Mouse (Mus musculus) thymus, postnatal 36 days (tissue): ENCODE data around the gene Slc35e3.

ENCODE experiments used
- DNase-seq, 2 experiments: peaks; one replicate each; pipeline ENCODE4 v3.0.0; 2022; ENCODE audit warnings: mixed read lengths in 2 of 2

Gene Slc35e3

GRCm38 (mm10) chr10:117776281-117777102, 30.3 kb upstream of the Slc35e3 start:
- DNase-seq = no peak

GRCm38 (mm10) chr10:117775401-117776144, 29.4 kb upstream of the Slc35e3 start:
- no peak for DNase-seq

GRCm38 (mm10) chr10:117774817-117775120, 28.6 kb upstream of the Slc35e3 start:
- DNase-seq = no peak

DNA sequence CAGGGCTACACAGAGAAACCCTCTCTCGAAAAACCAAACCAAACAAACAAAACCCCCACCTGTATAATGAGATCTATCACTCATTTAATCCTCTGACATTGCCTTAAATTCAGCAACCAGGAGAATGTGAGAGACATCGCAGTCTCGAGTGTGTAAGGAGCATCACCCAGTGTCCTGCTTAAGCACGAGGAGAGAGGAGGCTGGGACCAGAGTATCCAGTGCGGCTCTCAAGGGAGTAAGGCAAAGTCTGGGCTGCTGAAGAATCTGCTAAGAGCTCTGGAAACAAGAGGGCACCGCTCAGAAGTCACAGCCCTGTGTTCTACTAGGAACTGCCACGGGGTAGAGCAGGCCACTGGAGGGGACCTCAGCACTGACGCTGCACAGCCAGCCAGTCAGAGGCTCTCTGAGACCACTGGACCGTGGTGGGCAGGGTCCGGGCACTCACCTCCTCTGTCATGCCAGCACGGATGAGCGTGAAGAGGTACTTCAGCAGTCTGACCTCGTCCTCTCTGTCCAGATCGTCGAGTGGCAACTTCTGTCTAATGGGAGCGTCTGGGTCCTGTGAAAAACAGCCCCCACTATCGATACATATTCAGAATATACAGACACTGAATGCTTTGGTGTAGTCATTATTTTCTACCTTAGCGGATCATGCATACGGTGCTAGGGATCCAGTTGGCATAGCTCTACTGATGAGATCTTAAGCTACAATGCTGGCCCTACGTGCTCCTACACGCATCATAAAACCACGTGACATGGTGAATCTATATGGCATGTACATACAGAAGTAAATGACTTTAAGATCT, 28.0 kb upstream of the Slc35e3 start:
- DNase-seq = no peak

DNA sequence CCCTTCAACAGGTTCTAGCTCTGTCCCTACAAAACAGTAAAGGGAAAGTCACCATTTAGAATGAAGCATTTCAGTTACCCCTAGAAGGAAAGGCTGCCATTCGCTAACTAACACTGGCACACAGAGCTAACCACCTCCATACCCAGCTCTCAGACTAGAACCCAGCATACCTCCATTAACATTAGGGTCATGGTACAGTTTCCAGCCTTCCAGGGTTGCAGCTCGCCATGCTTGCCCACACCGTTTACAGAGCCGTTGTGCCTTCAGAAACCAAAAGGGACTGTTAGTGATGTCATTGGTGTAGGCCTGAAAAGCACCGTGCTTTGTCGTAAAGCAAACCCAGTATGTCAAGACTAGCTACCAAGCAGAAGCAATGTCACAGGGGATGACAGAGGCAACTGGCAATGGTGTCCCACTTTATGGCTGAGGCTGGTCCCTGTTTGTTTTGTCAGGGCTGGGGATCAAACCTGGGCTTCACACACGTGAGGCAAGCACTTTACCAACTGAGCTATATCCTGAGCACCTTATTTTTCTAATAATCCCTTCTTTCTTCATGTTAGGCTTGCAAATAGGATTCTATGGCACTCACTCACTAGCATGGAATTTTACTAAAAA, 27.0 kb upstream of the Slc35e3 start:
- DNase-seq = no peak

GRCm38 (mm10) chr10:117772364-117773105, 26.4 kb upstream of the Slc35e3 start:
- DNase-seq = no peak

DNA sequence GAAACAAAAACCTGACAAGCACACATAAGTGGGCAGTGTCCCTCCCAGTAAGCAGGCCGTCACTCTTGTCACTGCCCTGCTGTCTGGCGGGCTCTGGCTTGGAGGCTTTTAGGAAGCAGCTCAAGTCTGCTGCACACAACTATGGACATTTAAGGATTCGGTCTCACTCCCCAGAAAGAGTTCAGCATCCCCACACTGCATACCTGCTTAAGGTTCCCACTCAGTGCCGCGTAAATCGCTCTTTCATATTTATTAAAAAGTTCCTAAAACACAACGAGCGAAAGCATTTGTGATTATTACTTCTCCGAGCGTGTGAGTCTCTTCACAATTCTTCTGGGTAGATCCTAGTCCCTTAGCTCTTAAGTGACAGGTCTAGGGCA, 25.0 kb upstream of the Slc35e3 start:
- no peak for DNase-seq

DNA sequence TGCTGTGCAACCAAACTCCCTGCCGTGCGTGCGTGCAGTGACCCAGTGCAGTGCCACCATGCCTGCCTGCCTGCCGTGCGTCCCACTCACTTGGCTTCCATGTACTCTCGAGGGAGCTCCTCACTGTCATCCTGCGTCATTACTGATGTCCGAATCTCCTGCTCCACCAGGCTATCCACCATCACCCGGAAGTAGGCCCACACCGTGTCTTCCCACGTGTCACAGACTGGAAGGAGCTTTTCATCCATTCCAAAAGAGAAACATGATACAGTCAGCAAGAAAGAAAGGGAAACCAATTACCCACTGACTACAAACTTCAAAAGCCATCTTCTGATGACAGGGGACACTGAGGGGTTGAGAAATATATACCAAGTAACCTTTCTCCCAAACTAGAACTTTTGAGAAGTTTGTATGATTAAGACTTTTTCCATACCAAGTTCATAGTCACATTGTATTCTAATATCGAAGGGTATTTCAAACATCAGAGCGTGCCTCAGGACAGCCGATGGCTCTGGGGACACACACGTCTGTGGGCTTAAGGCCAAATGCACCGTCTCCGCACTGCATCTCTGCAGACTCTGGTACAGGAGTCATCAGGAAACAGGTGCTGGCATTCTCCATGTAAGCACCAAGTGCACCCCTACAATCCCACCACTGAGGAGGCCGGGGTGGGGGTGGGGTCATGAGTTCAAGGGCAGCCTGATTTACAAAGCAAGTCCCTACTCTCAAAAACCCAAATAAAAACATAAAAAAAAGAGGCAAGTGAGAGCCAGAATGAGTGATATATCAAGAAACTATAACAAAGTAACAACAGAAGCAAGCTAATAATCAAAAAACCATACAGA, 24.3 kb upstream of the Slc35e3 start:
- DNase-seq = no peak

GRCm38 (mm10) chr10:117769541-117770285, 23.5 kb upstream of the Slc35e3 start:
- no peak for DNase-seq

- DNase-seq = no peak
Observed at GRCm38 (mm10) chr10:117768141-117768440, 21.9 kb upstream of the Slc35e3 start.

DNA sequence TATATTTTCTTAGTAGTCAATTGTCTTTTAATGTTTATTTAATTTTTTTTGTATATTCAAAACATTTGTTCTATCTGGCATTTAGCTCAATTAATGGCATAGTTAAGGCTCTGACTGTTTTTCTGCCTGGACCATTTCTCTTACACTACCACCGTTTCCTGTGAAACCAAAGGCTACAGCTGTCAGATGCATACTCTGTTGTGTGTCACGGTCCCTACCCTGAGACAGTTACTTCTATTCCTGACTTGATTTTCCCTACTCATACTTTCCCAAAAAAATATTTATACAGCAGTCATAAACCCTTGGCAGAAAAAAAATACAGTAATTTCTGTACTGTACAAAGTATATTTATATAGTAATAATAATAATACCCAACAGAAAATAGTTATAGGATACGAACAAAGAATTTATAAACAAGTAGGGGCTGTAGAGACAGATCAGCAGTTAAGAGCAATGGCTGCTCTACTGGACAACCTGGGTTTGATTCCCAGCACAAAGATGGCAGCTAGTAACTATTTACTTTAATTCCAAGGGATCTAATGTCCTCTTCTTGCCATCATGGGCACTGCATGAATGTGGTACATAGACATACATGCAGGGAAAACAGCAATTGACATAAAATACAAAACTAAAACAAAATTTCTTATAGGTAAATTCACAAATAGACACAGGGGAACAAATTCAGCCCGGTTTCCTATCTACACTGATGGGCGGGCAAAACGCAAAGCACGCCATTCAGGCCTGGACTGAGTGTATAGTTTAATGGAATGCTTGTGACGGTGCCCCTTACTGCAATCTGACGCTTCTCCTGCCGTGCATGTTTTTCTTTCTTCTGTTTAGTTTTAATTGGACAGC, 21.3 kb upstream of the Slc35e3 start:
- DNase-seq = no peak

DNA sequence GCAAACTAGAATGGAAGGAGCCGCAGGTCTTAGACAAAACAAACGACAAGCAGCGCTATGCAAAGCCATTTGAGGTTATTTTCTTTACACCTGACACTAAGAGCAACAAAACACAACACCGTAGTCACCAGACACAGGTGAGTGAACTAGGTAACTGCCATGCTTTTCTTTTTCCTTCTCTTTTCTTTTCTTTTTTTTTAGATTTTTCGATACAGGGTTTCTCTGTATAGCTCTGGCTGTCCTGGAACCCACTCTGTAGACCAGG, 20.7 kb upstream of the Slc35e3 start:
- no peak for DNase-seq

DNA sequence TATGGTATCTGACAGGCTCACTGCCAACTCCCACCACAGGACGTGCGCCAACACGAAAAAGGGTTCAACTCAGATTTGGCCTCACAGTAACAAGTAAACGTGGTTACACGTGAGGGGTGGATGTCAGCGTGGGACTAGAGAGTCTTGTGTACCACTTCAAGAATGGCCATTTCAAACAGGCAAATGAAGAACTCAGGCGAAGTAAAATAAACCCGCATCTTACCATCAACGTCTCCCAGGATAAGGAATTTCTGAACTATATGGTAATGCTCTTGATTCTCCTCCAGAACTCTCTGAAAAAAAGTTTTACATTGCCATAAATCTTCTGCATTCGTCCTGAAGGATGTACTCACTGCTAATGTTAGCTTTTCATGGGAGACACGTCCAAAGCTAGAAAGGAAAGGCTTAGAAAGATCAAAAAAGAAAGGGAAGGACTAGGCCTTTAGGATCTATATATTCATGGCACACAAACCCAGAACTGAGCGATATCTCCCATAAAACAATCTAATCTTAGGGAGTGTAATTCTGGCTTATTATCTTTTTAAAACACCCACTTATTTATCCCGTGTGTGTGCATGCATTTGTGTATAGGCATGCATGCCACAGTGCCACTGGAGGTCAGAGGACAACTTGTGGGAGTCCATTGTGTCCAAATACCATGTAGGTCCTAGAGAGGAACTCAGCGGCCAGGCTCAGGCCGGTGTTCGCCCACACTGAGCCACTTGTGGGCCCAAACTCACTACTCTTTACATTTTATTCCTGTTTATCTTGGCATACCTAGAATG, 20.1 kb upstream of the Slc35e3 start:
- DNase-seq = no peak

- no peak for DNase-seq
Observed at GRCm38 (mm10) chr10:117765116-117765894, 19.1 kb upstream of the Slc35e3 start.

GRCm38 (mm10) chr10:117764598-117764997, 18.4 kb upstream of the Slc35e3 start:
- DNase-seq = no peak

GRCm38 (mm10) chr10:117763588-117764190, 17.5 kb upstream of the Slc35e3 start:
- no peak for DNase-seq

DNA sequence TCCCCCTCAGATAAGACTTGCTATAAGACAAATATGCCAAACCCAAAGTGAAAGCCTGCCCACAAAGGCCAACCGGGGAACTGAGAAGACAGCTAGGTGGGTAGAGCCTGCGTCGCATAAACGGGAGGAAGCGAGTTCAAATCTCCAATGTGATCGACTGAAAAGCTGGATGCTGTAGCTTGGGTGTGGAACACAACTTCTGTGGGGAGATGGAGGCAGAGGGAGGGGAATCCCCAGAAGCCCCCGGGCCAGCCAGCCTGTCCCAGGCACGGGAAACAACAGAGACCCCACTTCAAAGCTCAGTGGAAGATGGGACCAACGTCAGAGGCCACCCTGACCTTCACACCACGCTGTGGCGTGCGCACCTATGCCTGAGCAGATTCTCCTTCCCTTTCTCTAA, 16.8 kb upstream of the Slc35e3 start:
- no peak for DNase-seq

DNA sequence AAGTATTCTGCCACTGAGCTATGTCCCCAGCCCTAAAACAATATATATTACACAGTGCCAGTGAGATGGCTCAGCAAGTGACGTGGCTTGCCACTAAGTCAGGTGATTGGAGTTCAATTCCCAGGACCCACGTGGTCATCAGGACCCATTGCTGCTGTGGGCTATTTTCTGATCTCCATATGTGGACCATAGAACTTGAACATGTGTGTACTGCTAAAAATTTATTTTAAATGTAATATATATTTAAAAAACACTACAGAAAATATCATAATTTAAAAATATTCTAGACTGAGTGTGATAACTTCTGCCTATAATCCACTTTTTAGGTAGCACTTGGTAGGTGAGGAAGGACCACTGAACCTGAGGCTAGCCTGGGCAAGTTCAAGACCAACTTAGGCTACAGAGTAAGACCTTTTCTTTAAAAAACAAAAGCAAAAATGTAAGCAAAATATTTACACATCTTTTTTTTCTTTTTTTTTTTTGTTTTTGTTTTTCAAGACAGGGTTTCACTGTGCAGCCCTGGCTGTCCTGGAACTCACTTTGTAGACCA, 16.2 kb upstream of the Slc35e3 start:
- no peak for DNase-seq
